Mouse (Mus musculus): Measurements from ENCODE around the gene Slc44a4.
A peak's percentile ranks its signal among the peaks of the same experiment; 100 is the strongest.

Gene Slc44a4

DNA sequence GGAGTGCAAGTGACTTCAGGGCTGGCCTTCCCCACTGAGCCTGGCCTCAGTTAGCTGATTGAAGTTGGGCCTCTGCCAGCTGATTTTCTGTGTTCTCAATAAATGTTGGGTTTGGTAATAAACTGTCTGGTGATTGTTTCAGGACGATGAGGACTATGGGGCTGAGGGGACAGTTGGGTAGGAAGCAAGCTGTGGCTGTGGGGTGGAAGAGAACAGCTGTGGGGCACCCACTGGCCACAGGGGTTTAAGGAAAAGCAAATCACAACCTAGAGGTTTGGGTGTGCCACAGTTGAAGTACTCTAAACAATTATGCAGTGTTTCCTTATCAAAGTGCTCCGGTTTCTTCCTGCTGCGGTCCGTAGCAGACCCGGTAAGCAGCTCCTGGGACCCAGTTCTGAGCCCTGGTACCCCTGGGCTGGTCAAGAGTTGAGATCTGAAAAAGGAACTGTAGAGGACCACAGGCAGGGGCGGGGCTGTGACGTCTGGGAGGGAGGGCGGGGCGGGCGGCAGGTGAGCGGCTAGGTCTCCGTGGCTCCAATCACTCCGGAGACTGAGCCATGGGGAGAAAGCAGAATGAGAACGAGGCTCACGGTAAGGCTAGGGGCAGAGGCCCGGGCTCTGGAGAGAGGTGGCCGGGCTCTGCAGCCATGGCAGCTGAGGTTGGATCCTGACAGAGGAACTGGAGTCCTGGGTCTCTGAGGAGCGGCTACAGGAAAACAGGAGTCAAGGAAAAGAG lies at the start of gene Slc44a4:
Gene Slc44a4, plus strand, starts transcription at position 537 of the 736 bp plus-strand sequence.
- DNase-seq = peak; percentile 66

DNA sequence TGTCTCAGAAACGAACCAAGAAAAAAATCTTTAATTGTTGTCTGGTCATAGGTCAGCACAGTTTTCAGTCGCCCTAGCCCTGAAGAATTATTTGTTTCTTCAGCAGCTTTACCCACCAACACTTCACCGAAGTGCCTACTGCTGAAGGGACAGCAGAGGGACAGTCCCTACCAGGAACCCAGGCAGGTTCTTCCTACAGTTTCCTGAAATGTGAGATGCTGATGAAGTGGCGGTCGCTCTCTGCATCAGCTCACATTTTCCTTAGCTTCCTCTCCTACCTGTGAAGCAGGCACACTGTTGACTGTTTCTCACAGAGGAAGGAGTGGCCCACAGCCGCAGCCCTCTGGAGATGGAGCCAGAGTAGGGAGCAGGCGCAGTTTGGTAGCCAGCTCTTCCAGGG lies 48.3 kb upstream of the Slc44a4 start:
- DNase-seq = no peak

DNA sequence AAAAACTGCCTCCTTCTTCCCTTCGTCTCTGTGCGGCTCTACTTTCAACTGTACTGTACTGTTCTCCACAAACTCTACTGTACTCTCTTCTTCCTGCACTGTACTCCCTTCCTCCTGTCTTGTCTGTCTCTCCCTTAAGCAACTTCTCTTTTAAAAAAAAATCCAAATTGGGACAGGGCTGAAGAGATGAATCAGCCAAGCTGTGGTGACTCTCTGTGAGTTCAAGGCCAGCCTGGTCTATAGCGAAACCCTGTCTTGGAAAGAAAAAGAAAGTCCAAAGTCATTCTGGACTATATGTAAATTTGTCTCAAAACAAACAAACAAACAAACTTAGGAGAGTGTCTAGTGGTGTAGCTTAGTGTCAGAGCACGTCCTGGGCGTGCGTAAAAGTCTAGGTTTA lies 39.9 kb upstream of the Slc44a4 start:
- no peak for DNase-seq

DNA sequence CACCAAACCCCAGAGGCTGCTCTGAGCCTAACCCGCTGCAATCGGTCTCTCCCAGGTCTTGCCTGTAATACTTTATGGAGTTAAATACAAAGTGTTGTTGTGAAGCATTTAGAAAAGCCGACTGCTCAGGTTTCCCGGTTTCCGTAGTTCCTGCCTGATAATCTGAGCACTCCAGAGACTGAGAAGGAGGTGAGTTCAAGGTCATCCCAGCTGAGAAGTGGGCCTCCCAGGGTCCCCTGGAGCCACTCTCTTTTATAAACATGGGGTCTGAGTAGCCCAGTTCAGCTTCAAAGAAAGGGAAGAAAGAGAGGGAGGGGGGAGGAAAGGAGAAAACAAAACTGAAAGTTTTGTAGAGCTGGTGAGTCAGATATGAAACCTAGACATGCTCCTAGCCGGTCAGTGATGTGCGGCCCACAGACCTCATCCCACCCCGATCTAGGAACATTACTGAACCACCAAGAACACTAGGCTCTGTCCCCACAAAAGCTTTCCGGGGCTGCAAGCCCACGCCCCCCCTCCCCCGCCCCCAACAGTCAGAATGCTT lies 34.9 kb upstream of the Slc44a4 start, which contains the start of gene Zbtb12:
Gene Zbtb12, plus strand, starts transcription at position 148 of the 544 bp plus-strand sequence.
- DNase-seq = no peak

DNA sequence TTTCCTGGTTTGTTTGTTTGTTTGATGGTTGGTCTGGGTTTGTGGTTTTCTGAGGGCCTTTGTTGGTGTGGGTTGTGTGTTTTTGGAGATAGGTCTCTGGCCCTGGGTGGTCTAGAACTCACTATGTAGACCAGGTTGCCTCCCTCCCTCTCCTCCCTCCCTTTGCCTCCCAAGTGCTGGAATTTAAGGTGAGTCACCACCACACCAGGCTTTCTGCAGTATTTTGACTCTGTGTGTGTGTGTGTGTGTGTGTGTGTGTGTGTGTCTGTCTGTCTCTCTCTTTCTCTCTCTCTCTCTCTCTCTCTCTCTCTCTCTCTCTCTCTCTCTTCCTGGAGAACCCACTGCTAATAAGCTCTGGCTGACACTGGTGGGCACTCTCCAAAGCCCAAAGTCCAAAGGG lies 33.1 kb upstream of the Slc44a4 start:
- no peak for DNase-seq

DNA sequence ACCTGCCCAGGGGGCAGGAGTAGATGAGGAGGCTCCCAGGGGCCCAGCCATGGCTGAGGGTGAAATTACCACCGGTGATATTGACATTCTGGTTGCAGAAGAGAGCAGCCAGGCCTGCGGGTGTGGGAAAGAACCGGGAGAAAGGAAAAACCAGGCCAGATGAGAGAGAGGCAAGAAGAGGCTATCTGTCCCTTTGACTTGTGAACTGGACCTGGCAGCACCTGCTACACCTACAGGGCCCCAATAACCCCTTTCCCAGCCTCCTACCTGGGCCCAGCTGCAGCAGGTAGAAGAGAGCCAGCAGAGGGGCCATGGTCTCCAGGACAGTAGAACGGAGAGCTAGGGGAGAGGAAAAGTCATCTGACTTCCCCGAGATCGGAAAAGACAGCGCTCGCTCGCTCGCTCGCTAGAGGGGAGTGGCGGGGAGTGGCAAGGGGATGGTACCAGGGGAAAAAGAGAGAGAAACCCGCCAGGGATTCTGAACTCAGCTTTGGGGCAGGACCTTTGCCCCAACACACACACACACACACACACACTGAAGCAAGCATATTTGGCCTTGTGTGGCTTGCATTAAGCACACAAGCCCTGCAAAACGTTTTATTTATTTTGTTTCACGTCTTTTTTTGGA lies 32.5 kb upstream of the Slc44a4 start, which contains the start of gene Gm20547:
Gene Gm20547, minus strand, starts transcription at position 360 of the 628 bp plus-strand sequence.
- peak; percentile 32 for DNase-seq

DNA sequence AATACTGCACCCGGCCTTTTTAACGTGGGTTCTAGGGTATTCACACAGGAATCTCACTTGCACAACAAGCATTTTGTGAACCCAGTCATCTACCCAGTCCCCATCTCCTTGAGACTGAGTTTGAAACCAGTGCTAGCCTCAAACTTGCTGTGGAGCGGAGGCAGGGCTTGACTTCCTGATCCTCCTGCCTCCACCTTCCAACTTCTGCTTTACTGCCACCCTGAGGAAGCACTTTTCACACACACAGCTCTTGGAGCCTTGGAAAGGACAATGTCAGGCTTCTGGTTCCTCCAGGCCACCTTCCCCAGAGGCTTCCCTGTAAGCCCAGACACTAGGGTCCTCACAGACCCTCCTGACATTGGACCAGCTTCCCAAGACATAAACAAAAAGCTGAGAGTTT lies 30.9 kb upstream of the Slc44a4 start:
- DNase-seq = no peak

DNA sequence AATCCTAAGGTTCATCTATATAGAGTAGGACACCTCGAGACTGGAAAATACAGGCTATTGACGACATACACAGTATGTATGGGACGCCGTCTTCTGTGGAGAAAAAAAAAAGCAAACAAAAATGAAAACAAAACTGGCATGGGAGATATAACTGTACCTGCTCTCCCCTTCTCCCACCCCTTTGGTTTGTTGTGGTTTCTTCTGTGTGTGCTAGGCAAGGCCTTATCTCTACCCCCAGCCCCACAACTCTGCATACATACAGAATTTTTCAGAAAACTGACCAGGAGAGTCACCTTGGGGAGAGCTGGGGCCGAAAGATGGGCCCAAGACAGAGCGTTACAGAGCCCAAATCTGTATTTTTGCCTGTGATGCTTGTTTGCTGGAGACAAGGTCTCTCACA lies 29.6 kb upstream of the Slc44a4 start:
- no peak for DNase-seq

DNA sequence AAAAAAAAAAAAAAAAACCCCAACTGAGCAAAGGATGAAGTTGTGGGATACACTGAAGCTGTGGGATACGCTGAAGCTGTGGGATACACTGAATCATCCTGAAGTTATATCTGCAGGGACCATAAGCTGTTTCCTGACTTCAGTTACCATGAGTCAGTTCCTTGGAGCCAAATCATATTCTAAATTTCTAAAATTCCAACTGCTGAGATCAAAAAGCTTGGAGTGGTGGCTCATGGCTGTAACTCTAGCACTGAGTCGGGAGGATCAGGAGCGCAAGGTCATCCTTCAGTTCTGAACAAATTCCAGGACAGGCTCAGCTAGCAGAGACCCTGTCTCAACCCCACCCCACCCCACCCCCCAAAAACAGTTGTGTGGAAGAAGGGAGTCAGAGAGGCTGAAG lies 28.7 kb upstream of the Slc44a4 start:
- DNase-seq = no peak

DNA sequence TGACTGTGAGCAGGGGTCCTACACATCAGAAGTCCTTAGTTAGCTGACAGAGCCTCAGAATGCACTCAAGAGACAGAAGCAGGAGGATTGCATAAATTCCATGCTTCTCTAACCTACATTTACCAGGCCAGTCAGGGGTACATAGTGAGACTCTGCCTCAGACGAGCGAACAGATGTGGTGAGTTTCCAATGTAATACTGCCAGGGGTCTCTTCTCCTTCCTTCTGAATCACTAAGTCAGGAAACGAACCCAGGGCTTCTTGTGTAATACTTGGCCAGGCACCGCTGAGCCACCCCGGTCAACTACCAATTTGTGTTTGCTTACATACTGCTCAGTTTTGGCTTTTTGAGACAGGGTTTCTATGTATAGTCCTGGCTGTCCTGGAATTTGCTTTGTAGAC lies 26.3 kb upstream of the Slc44a4 start:
- DNase-seq = no peak

DNA sequence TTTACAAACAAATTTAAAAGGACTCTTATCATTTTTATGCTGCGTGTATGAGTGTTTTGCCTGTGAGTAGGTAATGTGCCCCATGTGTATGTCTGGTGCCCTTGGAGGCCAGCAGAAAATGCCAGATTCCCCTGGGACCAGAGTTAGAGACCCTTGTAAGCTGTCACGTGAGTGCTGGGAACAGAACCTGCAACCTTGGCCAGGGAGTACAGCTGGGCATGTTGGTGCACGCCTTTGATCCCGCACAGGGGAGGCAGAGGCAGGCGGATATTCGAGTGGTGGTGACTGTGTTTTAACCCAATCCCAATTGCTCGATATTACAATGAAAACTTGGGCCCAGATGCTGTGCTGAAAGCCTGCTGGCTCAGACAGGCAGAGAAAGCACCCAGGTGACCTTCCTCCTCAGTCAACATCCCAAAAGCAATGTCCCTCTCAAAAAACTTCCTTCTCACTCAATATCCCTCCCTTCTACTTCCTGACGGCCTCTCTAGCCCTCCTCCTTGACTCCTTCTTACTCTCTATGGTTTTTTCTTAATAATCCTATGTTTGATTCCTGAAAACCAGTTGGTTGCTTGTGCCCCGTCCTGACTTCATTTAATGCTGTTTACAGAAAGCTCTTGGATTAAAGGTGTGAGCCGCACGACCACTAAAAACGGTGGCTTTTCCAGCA lies 24.1 kb upstream of the Slc44a4 start:
- DNase-seq = no peak

DNA sequence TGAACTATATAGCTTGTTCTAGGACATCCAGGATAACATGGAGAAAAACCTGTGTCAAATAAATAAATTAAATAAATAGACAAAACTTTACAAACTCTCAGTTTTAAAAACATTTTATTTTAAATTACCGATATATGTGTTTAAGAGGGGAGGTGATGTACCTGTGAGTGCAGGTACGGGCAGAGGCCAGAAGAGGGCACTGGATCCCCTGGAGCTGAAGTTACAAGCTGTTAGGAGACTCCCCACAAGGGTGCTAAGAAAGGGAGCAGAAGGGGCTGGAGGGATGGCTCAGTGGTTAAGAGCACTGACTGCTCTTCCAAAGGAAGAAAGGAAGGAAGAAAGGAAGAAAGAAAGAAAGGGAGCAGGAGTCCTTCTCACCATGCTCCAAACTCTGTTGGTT lies 22.9 kb upstream of the Slc44a4 start:
- DNase-seq = no peak

DNA sequence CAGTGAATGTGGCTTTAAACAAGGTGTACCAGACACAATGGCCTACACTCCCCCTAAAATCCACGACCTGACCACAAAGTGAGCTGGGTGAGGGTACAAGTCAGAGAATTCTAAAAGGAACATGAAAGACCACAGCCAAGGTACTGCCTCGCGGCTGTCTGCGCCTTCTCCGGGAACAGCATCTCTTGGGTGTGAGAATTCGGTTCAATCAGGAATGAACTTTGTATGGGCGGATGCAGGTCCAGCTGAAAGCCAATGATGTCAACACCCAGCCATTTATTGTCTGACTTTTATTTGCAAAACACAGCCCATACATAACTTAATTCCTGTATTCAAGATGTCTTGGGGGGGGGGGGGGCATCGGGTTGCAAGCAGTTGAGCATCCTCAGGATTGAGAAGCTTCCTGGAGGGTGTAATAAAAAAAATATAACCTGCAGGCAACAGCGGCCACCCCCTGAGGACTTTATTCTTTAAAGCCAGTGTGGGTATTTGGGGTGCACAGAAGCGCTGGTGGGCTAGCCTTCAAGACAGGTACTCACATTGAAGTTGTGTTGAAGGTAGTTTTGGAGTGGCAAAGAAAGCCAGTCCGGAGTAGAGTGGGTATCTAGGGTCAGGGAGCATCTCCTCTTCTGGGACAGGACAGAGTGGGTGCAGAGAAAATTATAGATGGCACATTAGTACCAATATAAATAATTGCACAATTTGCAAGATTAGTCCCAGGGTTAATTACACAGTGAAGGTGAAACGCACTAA lies 21.0 kb upstream of the Slc44a4 start:
- no peak for DNase-seq

DNA sequence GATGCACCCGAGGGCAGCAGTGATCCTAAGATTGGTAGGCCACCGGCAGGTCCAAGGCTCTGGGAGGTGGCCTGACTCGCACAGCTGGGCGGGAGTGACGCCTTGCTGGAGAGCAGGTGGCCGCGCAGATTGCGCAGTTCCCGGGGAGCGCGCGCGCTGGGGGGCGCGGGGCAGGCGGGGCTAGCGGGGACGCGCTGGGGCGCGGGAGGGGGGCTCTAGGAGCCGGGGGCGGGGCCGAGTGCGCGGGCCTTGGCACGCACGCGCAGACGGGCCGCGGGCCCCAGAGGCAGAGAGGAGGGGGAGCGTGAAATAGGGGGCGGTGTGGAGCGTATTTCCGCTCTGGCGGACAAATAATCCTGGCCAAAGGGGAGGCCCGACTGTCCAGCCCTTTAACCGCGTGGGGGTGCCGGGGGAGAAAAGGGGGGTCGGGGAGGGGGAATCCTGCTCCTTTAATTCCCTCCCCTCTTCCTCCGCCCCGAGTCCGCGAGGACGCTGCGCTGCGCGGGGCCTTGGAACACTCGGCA lies 20.1 kb upstream of the Slc44a4 start:
- DNase-seq = peak; percentile 94

DNA sequence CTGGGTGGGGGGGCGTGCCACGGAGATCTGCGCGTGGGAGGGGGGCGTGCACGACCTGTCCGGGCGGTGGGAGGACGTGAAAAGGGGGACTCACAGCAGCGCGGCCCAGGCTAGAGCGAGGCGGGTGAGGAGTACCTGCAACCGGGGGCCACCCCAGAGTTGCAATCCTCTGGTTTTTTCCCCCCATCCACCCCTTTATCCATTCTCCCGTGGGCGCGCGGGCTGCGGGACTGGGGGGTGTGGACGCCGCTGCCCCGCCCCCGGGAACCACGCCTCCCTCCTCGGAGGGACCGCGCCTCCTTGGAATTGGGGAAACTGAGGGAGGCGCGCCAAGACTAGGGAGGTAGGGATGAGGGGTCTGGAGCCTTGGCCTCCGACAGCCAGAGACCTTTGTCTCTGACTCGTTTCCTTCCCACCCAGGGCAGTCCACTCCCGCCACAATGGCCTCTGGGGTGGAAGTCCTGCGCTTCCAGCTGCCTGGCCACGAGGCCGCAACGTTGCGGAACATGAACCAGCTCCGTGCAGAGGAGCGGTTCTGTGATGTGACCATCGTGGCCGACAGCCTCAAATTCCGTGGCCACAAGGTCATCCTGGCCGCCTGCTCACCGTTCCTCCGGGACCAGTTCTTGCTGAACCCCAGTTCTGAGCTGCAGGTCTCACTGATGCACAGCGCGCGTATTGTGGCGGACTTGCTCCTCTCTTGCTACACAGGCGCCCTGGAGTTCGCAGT lies 19.3 kb upstream of the Slc44a4 start:
- peak; percentile 65 for DNase-seq

DNA sequence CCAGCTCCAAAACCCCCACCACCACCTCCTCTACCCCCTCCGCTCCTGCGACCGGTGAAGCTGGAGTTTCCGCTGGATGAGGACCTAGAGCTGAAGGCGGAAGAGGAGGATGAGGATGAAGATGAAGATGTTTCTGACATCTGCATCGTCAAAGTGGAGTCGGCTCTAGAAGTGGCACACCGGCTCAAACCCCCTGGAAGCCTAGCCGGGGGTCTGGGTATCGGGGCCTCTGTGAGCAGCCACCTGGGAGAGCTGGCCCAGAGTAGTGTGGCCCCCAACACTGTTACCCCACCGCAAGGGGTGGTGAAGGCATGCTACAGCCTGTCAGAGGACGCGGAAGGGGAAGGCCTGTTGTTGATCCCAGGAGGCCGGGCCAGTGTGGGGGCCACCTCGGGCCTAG lies 18.5 kb upstream of the Slc44a4 start:
- no peak for DNase-seq

DNA sequence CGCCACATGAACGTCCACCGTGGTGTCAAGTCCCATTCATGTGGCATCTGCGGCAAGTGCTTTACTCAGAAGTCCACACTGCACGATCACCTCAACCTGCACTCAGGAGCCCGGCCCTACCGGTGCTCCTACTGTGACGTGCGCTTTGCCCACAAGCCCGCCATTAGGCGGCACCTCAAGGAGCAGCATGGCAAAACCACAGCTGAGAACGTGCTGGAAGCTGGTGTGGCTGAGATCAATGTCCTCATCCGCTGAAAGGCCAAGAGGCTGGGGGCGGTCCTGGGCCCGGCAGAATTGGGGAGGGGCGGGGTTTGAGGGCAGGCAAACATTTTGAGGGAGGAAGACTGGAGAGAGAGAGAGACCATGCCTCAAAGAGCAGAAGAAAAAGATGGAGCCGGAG lies 17.9 kb upstream of the Slc44a4 start:
- DNase-seq = no peak

DNA sequence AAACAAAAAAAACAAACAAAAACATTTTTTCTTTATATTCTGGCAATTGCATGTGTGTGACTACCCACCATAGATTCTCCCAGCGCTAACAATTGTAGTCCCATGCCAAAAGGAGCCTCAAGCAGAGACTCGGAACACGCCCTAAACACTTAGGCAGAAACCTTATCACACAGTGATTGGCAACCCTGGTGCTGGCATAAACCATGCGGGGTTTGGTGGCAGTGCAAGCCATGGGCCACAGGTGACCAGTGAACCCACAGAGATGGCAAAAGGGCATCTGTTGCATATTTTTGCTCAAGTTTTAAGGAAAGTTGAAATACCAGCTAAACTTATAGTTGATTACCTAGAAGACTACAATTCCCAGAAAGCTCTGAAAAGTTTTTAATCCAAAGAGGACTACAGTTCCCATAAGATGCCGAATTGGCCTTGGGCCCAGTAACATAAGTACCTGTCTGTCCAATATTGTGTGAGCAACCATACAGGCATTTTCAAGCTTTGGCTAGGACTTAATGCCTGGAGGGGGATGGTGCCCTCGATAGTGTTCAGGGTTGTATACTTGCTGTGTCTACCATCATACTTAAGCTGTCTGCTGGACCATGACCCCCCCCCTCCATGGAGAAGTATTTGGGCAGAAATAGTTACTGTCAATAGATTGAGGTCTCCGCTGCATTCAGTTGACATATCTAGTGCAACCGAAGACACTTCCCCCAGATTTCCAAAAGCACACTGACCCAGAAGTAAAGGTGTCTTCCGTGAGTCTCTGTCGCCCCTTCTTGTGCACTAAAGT lies 16.7 kb upstream of the Slc44a4 start:
- DNase-seq = no peak

DNA sequence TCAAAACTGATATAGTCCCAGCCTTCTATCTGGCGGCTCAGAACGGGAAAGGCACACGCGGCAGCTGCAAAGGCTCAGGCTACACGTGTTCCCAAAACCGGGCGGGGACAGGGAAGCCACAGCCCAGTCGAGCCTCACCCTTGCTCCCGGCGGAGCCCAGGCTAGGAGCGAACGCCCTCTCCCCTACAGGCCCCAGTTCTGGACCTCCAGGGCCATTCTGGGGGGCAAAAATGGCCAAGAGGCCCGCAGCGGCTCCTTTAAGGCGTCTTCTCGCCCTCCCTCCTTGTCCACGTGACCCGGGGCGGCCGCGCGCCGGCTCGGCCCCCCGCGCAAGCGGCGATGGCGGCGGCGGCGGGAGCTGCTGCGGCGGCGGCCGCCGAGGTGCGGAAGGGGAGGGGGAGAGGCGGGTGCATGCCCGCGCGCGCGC lies 16.1 kb upstream of the Slc44a4 start, which contains the start of the genes C2 and Ehmt2:
Gene C2, minus strand, starts transcription at position 106 of the 427 bp plus-strand sequence.
Gene Ehmt2, plus strand, starts transcription at position 310 of the 427 bp plus-strand sequence.
- peak; percentile 86 for DNase-seq

DNA sequence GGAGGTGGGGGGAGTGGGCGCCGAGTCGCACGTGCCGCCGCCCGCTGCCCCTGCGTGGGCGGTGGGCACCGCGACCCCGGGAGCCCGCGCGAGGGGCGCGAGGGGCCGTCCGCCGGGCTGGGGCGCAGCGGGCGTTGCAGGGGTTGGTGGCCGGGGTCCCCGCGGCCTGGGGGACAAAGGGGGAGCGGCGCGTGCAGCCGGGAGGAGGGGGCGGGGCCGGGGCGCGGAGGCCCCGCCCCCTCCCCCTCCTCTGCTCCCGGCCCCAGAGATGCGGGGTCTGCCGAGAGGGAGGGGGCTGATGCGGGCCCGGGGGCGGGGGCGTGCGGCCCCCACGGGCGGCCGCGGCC lies 15.6 kb upstream of the Slc44a4 start:
- peak; percentile 25 for DNase-seq
